Mouse (Mus musculus): ENCODE data around the gene Zfp428.
"Not testable (repeated sequence)": the region's sequence is repeated elsewhere in the genome, so short reads cannot be mapped to it uniquely, and the experiment has no call there.

Zfp428 gene

GRCm38 (mm10) chr7:24481474-24482207, 25.2 kb upstream of the Zfp428 start, which contains the start of gene Cadm4:
Gene Cadm4 (plus strand): TSS chr7:24482023.
- DNase-seq (ENCODE audit: low spot score) = peak; percentile 82

GRCm38 (mm10) chr7:24482208-24483020, 24.4 kb upstream of the Zfp428 start:
- no peak for DNase-seq (ENCODE audit: low spot score)

GRCm38 (mm10) chr7:24483291-24483690, 23.5 kb upstream of the Zfp428 start:
- DNase-seq (ENCODE audit: low spot score) = not testable (repeated sequence)

- DNase-seq (ENCODE audit: low spot score) = no peak
These were observed 21.3 kb upstream of the Zfp428 start for GRCm38 (mm10) chr7:24485481-24485880.

- DNase-seq (ENCODE audit: low spot score) = no peak
These were observed 20.1 kb upstream of the Zfp428 start for GRCm38 (mm10) chr7:24486654-24487130.

GRCm38 (mm10) chr7:24487403-24487802, 19.4 kb upstream of the Zfp428 start:
- no peak for DNase-seq (ENCODE audit: low spot score)

- DNase-seq (ENCODE audit: low spot score) = no peak
These were observed 18.5 kb upstream of the Zfp428 start for GRCm38 (mm10) chr7:24488303-24488702.

- no peak for DNase-seq (ENCODE audit: low spot score)
These were observed 6.8 kb upstream of the Zfp428 start for GRCm38 (mm10) chr7:24499856-24500577.

- DNase-seq (ENCODE audit: low spot score) = no peak
These were observed 5.9 kb upstream of the Zfp428 start for GRCm38 (mm10) chr7:24500929-24501328.

GRCm38 (mm10) chr7:24501492-24501891, 5.3 kb upstream of the Zfp428 start:
- no peak for DNase-seq (ENCODE audit: low spot score)

GRCm38 (mm10) chr7:24504004-24504403, 2.8 kb upstream of the Zfp428 start:
- no peak for DNase-seq (ENCODE audit: low spot score)

- DNase-seq (ENCODE audit: low spot score) = no peak
These were observed 1.9 kb upstream of the Zfp428 start for GRCm38 (mm10) chr7:24504868-24505267.

- DNase-seq (ENCODE audit: low spot score) = no peak
These were observed 1.2 kb upstream of the Zfp428 start for GRCm38 (mm10) chr7:24505447-24506064.

GRCm38 (mm10) chr7:24506065-24506459, 744 bp upstream of the Zfp428 start:
- DNase-seq (ENCODE audit: low spot score) = no peak

- peak; percentile 47 for DNase-seq (ENCODE audit: low spot score)
These were observed 349 bp upstream of the Zfp428 start for GRCm38 (mm10) chr7:24506476-24506837.

- DNase-seq (ENCODE audit: low spot score) = no peak
These were observed 914 bp downstream of the Zfp428 start for GRCm38 (mm10) chr7:24507726-24508114.

GRCm38 (mm10) chr7:24512355-24512754, 5.5 kb downstream of the Zfp428 start, which contains the start of gene AC161166.1:
Gene AC161166.1 (minus strand): TSS chr7:24512455.
- no peak for DNase-seq (ENCODE audit: low spot score)

- DNase-seq (ENCODE audit: low spot score) = not testable (repeated sequence)
These were observed 9.5 kb downstream of the Zfp428 start for GRCm38 (mm10) chr7:24516319-24516718.

GRCm38 (mm10) chr7:24517077-24517476, 10.3 kb downstream of the Zfp428 start:
- no peak for DNase-seq (ENCODE audit: low spot score)

- DNase-seq (ENCODE audit: low spot score) = no peak
These were observed 10.8 kb downstream of the Zfp428 start for GRCm38 (mm10) chr7:24517654-24518053.

GRCm38 (mm10) chr7:24519130-24519529, 12.3 kb downstream of the Zfp428 start:
- DNase-seq (ENCODE audit: low spot score) = no peak

- DNase-seq (ENCODE audit: low spot score) = not testable (repeated sequence)
These were observed 13.2 kb downstream of the Zfp428 start for GRCm38 (mm10) chr7:24520054-24520453.

Data from ovary, postnatal 14 days (tissue).